Mouse (Mus musculus) brain, embryonic 14.5 days (tissue): ENCODE measurements around the gene Creb3l2.

Source experiments
- CTCF ChIP-seq: fragments of 200-500 bp; IDR thresholded peaks from 2 replicates; pipeline ENCODE4 v1.5.1; 2012; ENCODE audit warnings: inconsistent platforms, mild to moderate bottlenecking, moderate library complexity, borderline replicate concordance; ENCODE audit not compliant: insufficient read depth, insufficient read length; ENCODE audit errors: extremely low read depth
- POLR2A ChIP-seq: fragments of 200-500 bp; IDR thresholded peaks from 2 replicates; pipeline ENCODE4 v1.6.1; 2012; ENCODE audit warnings: mild to moderate bottlenecking, inconsistent platforms, borderline replicate concordance; ENCODE audit not compliant: poor library complexity, insufficient read depth, insufficient read length, severe bottlenecking; ENCODE audit errors: extremely low read depth

GRCm38 (mm10) chr6:37426615-37427014, 15.3 kb downstream of the Creb3l2 start:
- TF ChIP-seq CTCF = no peak
- TF ChIP-seq POLR2A = no peak
